Mouse (Mus musculus): ENCODE data around the gene Usp53. TPM values are rescaled to one million over a fixed set of nuclear protein-coding genes. Genes with fewer than 3 reads are reported as not detected.

Gene Usp53
- polyA plus RNA-seq, 1 experiment from 2014 or later, result 16.4 TPM

DNA sequence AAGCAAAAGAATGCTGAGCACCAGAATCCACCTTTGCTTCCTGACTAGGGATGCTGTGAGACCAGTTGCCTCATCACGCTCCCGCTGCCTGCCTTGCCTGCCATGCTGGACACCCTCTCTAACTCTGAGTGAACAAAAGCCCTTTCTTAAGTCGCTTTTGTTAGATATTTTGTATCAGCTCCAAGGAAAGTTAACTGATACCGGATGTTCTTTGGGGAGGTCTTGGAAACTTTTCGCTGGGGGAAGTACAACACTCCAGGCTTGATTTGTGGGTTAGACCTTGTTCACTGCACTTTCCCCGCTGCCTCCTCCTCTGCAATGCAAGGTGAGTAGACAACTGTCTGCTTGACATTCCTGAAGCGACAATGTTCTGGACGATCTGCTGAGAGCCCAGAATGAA is 14.2 kb upstream of the Usp53 start:
- no peak overlapping the region for H3K27ac ChIP-seq (ENCODE audit: low read depth, low read length)
- no peak overlapping the region for H3K4me3 ChIP-seq (ENCODE audit: low read length)
- WGBS, result 61% methylated on average over 8 of the region's 8 CpGs
- H3K4me2 ChIP-seq (replicated peaks; ENCODE audit: low read depth, low read length), result no peak overlapping the region
- no peak overlapping the region for H3K9ac ChIP-seq (ENCODE audit: low read depth, low read length)
- H3K4me1 ChIP-seq (ENCODE audit: control insufficient read depth, insufficient read depth, low read length), result no peaks in the 10 kb centered on the region
- ATAC-seq (ENCODE audit: low FRiP score, low TSS enrichment), result no peak
- peaks cover 5% of the 10 kb centered on the region; the same call in 1 of the 2 replicates for H3K9me3 ChIP-seq (ENCODE audit: control insufficient read depth, low read length)
- H3K36me3 ChIP-seq (ENCODE audit: control insufficient read depth, insufficient read depth, low read length), result no peaks in the 10 kb centered on the region
- H3K27me3 ChIP-seq (ENCODE audit: control insufficient read depth, insufficient read depth, low read length), result no peaks in the 10 kb centered on the region

DNA sequence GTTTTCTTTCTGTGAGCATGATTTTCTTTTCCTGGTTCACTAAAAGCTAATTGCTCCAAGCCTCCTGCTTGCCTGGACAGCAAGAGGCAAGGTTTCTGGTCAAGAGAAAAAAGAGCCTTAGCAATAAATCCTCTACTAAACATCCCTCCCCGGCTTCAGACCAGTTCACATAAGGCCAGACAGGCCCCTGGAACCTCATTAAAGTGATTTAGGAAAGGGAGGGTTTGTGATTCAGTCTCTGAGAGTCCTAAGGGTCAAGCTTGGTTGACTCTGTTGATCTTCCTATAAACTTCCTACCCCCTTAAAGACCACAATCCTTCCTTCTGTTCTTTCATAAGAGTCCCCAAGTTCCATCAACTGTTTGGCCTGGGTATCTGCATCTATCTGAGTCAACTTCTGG is 12.7 kb upstream of the Usp53 start:
- no peak overlapping the region for H3K9ac ChIP-seq (ENCODE audit: low read depth, low read length)
- no peaks in the 10 kb centered on the region for H3K27me3 ChIP-seq (ENCODE audit: control insufficient read depth, insufficient read depth, low read length)
- H3K4me2 ChIP-seq (replicated peaks; ENCODE audit: low read depth, low read length), result no peak overlapping the region
- H3K9me3 ChIP-seq (ENCODE audit: control insufficient read depth, low read length), result peaks cover 5% of the 10 kb centered on the region; the same call in 1 of the 2 replicates
- 3% methylated on average over 1 of the region's 1 CpGs for WGBS
- no peak overlapping the region for H3K27ac ChIP-seq (ENCODE audit: low read depth, low read length)
- peak; percentile 86 for ATAC-seq (ENCODE audit: low FRiP score, low TSS enrichment)
- no peaks in the 10 kb centered on the region for H3K36me3 ChIP-seq (ENCODE audit: control insufficient read depth, insufficient read depth, low read length)
- H3K4me3 ChIP-seq (ENCODE audit: low read length), result no peak overlapping the region
- no peaks in the 10 kb centered on the region for H3K4me1 ChIP-seq (ENCODE audit: control insufficient read depth, insufficient read depth, low read length)

DNA sequence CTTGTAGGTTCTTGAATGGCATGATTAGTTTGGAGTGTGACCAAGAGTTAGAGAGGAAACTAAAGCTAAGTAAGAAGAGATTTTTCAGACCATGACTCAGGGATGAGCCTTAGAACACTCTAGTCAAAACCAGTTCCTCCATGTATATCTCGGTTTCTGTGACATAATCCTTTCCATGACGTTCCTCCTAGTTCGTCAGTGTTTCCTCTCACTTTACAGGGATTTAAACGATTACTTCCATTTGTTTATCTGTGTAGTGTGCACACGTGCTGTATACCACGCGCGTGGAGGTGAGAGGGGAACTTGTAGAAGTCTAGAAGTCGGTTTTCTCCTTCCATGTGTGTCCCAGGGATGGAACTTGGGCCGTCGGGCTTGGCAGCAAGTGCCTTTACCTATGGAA is 2.6 kb upstream of the Usp53 start:
- H3K9ac ChIP-seq (ENCODE audit: low read depth, low read length), result no peak overlapping the region
- H3K4me3 ChIP-seq (ENCODE audit: low read length), result no peak overlapping the region
- WGBS, result 84% methylated on average over 11 of the region's 11 CpGs
- ATAC-seq (ENCODE audit: low FRiP score, low TSS enrichment), result no peak
- peaks cover 13% of the 10 kb centered on the region for H3K4me1 ChIP-seq (ENCODE audit: control insufficient read depth, insufficient read depth, low read length)
- H3K27ac ChIP-seq (ENCODE audit: low read depth, low read length), result no peak overlapping the region
- no peaks in the 10 kb centered on the region for H3K27me3 ChIP-seq (ENCODE audit: control insufficient read depth, insufficient read depth, low read length)
- no peaks in the 10 kb centered on the region for H3K9me3 ChIP-seq (ENCODE audit: control insufficient read depth, low read length)
- no peaks in the 10 kb centered on the region for H3K36me3 ChIP-seq (ENCODE audit: control insufficient read depth, insufficient read depth, low read length)
- no peak overlapping the region for H3K4me2 ChIP-seq (replicated peaks; ENCODE audit: low read depth, low read length)

DNA sequence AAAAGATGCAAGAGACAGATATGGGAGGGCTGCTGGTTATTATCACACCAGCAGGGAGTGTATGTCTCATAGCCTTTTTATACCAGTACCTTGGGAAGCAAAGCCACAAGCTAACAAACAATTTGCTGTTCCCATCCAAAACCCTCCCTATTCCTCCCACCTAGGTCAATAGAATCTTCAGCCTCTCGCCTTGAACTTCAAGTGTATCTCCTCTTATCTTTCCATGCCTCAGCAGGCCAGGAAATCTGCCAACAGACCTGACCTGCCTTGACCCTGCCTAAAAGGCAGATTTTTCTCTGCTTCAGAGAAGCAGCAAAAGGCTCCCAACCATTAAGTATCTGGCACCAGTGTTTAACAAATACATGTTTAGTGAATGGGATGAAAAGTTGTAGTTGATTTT is 2.1 kb upstream of the Usp53 start:
- Histone ChIP-seq H3K9me3 (ENCODE audit: control insufficient read depth, low read length) (no peaks in the 10 kb centered on the region), H3K4me1 (ENCODE audit: control insufficient read depth, insufficient read depth, low read length) (peaks cover 13% of the 10 kb centered on the region), H3K9ac (ENCODE audit: low read depth, low read length) (no peak overlapping the region), H3K4me2 (replicated peaks; ENCODE audit: low read depth, low read length) (no peak overlapping the region), H3K36me3 (ENCODE audit: control insufficient read depth, insufficient read depth, low read length) (no peaks in the 10 kb centered on the region), H3K27me3 (ENCODE audit: control insufficient read depth, insufficient read depth, low read length) (no peaks in the 10 kb centered on the region), H3K27ac (ENCODE audit: low read depth, low read length) (peak overlapping the region; percentile 55; the same call in 1 of the 2 replicates), H3K4me3 (ENCODE audit: low read length) (no peak overlapping the region)
- 13% methylated on average over 1 of the region's 1 CpGs for WGBS
- ATAC-seq (ENCODE audit: low FRiP score, low TSS enrichment), result no peak

DNA sequence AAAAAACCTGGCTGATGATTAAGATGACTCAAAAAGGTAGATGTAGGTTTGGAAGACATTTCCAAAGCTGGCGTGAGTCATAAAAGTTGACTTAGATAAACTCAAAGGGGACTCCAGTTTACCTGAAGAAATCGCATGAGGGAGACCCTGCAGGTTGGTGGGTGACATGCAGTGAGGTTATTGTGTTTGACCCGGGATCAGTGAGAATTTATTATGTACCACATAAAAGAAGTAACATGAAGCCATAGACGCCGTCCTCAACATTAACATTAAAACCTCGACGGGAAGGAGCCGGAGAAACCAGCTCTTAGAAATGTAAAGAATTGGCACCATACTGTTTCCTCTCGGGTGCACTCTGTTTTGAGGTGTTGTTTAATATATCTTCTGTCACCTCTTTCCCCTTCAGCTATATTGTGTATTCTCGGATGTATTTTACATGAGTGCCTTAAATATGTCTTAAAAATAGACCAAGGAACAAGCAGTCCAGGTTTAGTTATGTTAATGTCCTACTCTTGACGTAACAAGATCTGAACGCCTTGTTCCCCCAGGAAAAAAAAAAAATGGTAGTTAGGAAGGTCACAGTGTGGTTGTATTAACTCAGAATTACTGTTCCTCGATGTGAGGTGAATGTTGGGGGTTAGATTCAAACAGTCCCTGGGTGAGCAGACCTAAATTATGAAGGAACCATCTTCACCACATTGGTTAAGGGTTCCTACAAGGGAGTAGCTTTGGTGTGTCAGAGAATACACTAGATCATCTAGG is 1.1 kb upstream of the Usp53 start:
- peaks cover 13% of the 10 kb centered on the region for H3K4me1 ChIP-seq (ENCODE audit: control insufficient read depth, insufficient read depth, low read length)
- no peak for ATAC-seq (ENCODE audit: low FRiP score, low TSS enrichment)
- WGBS, result 11% methylated on average over 13 of the region's 13 CpGs

DNA sequence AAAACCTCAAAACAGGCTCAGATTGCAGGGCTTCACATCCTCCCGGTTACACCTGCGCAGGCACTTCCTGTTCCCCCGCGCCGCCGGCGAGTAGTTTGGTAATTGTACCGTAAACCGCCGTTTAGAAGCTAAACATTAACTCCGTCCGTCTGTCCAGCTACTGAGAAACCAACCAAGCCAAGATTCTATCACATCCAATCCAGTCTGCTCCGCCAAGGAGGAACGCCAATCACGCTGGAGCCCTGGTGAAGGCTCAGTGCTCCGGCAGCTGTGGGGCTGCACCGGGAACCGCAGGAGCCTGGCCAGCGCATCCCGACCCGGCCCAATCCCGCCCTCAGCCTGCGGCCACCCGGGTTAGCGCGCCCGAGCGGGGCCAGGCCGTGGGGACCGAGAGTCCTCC is 461 bp downstream of the Usp53 start:
- peak overlapping the region; percentile 83 for H3K4me3 ChIP-seq (ENCODE audit: low read length)
- ATAC-seq (ENCODE audit: low FRiP score, low TSS enrichment), result peak; percentile 88; the same call in 1 of the 2 replicates
- H3K4me1 ChIP-seq (ENCODE audit: control insufficient read depth, insufficient read depth, low read length), result peaks cover 13% of the 10 kb centered on the region
- peak overlapping the region; percentile 97 for H3K27ac ChIP-seq (ENCODE audit: low read depth, low read length)
- peak overlapping the region; percentile 60 for H3K4me2 ChIP-seq (replicated peaks; ENCODE audit: low read depth, low read length)
- WGBS, result under 1% methylated on average over 30 of the region's 30 CpGs
- no peaks in the 10 kb centered on the region for H3K9me3 ChIP-seq (ENCODE audit: control insufficient read depth, low read length)
- H3K36me3 ChIP-seq (ENCODE audit: control insufficient read depth, insufficient read depth, low read length), result no peaks in the 10 kb centered on the region
- peak overlapping the region; percentile 95 for H3K9ac ChIP-seq (ENCODE audit: low read depth, low read length)
- H3K27me3 ChIP-seq (ENCODE audit: control insufficient read depth, insufficient read depth, low read length), result no peaks in the 10 kb centered on the region

More for the DNA sequence above, 1.1 kb upstream of the Usp53 start:
- H3K36me3 ChIP-seq (ENCODE audit: control insufficient read depth, insufficient read depth, low read length), result no peaks in the 10 kb centered on the region
- H3K27me3 ChIP-seq (ENCODE audit: control insufficient read depth, insufficient read depth, low read length), result no peaks in the 10 kb centered on the region
- H3K9ac ChIP-seq (ENCODE audit: low read depth, low read length), result peak overlapping the region; percentile 95
- peak overlapping the region; percentile 83 for H3K4me3 ChIP-seq (ENCODE audit: low read length)
- H3K4me2 ChIP-seq (replicated peaks; ENCODE audit: low read depth, low read length), result peak overlapping the region; percentile 60
- H3K9me3 ChIP-seq (ENCODE audit: control insufficient read depth, low read length), result no peaks in the 10 kb centered on the region
- H3K27ac ChIP-seq (ENCODE audit: low read depth, low read length), result peak overlapping the region; percentile 83; the same call in 1 of the 2 replicates

DNA sequence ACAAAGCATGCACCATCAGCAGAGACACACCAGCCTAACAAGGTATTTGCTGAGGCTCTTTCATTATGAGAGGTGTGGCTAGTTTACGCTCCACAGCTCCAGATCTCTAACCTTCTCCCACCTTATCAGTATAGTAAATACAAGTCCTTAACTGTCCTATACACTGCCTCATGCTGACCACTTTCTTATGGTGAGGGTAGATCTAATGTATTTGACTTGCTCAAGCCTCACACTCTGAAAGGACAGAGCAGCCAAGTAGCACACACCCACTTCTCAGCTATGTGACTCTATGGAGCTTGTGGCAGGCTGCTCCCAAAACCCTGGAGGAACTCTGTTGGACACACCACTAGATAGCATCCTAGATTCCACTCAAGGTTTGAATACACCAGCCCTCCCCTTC is 8.3 kb downstream of the Usp53 start:
- Histone ChIP-seq H3K27me3 (ENCODE audit: control insufficient read depth, insufficient read depth, low read length) (no peaks in the 10 kb centered on the region), H3K9me3 (ENCODE audit: control insufficient read depth, low read length) (no peaks in the 10 kb centered on the region), H3K4me2 (replicated peaks; ENCODE audit: low read depth, low read length) (no peak overlapping the region), H3K4me1 (ENCODE audit: control insufficient read depth, insufficient read depth, low read length) (0 out of 2 replicates have a peak, but pooled peaks cover 5% of the 10 kb centered on the region), H3K4me3 (ENCODE audit: low read length) (no peak overlapping the region), H3K27ac (ENCODE audit: low read depth, low read length) (no peak overlapping the region), H3K9ac (ENCODE audit: low read depth, low read length) (no peak overlapping the region), H3K36me3 (ENCODE audit: control insufficient read depth, insufficient read depth, low read length) (no peaks in the 10 kb centered on the region; the same call in 1 of the 2 replicates)
- ATAC-seq (ENCODE audit: low FRiP score, low TSS enrichment), result no peak
- 97% methylated on average over 1 of the region's 1 CpGs for WGBS

DNA sequence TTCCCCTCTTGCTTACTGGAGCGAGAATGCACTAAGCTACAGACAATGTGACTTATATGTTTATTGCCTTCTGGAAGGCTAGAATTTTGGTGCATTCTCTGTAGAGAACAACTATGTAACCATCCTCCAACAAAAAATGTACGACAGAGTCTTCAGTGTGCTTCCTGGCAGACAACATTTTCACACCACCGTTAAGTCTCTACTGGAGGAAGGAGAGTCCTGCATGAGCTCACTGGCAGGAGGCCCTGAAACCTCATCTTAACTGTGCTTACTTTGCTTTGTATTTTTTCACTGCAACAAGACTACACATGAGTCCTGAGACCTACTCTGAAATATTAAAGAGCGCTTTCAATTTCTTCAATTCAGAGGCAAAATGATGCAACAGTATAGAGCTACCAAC is 8.9 kb downstream of the Usp53 start:
- no peak for ATAC-seq (ENCODE audit: low FRiP score, low TSS enrichment)

DNA sequence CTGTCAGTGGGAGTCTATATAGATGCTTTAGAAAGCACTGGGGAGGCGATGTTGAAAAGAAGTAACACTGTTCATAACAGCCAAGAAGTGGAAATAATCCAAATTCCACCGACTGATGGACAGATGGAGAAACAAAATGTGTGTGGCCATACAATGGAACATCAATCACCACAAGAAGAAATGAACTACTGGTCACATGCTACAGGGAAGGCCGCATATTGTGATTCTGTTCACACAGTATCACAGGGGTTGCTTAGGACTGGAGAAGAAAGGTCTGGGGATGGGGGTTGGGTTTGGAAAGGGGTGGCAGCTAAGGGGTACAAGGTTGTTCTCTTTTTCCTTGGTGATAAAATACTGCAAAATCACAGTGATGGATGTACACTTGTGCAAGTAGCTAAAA is 9.5 kb downstream of the Usp53 start:
- no peak overlapping the region for H3K4me2 ChIP-seq (replicated peaks; ENCODE audit: low read depth, low read length)
- H3K27me3 ChIP-seq (ENCODE audit: control insufficient read depth, insufficient read depth, low read length), result no peaks in the 10 kb centered on the region
- H3K4me1 ChIP-seq (ENCODE audit: control insufficient read depth, insufficient read depth, low read length), result 0 out of 2 replicates have a peak, but pooled peaks cover 5% of the 10 kb centered on the region
- no peak overlapping the region for H3K27ac ChIP-seq (ENCODE audit: low read depth, low read length)
- no peaks in the 10 kb centered on the region for H3K9me3 ChIP-seq (ENCODE audit: control insufficient read depth, low read length)
- WGBS, result 77% methylated on average over 3 of the region's 3 CpGs
- H3K36me3 ChIP-seq (ENCODE audit: control insufficient read depth, insufficient read depth, low read length), result no peaks in the 10 kb centered on the region; the same call in 1 of the 2 replicates
- H3K4me3 ChIP-seq (ENCODE audit: low read length), result no peak overlapping the region
- 0 out of 2 replicates have a peak, but pooled peaks have one; percentile 46 for ATAC-seq (ENCODE audit: low FRiP score, low TSS enrichment)
- H3K9ac ChIP-seq (ENCODE audit: low read depth, low read length), result no peak overlapping the region

More for the DNA sequence above, 8.9 kb downstream of the Usp53 start:
- Histone ChIP-seq H3K27ac (ENCODE audit: low read depth, low read length) (no peak overlapping the region), H3K4me3 (ENCODE audit: low read length) (no peak overlapping the region), H3K9me3 (ENCODE audit: control insufficient read depth, low read length) (no peaks in the 10 kb centered on the region), H3K9ac (ENCODE audit: low read depth, low read length) (no peak overlapping the region), H3K27me3 (ENCODE audit: control insufficient read depth, insufficient read depth, low read length) (no peaks in the 10 kb centered on the region), H3K4me1 (ENCODE audit: control insufficient read depth, insufficient read depth, low read length) (0 out of 2 replicates have a peak, but pooled peaks cover 5% of the 10 kb centered on the region), H3K4me2 (replicated peaks; ENCODE audit: low read depth, low read length) (no peak overlapping the region), H3K36me3 (ENCODE audit: control insufficient read depth, insufficient read depth, low read length) (no peaks in the 10 kb centered on the region; the same call in 1 of the 2 replicates)
- WGBS, result 80% methylated on average over 4 of the region's 4 CpGs

Data from kidney, embryonic 14.5 days (tissue).